Mouse (Mus musculus) MEL (cell line): Measurements from ENCODE around the gene Sec1. TPM values are rescaled to one million over a fixed set of nuclear protein-coding genes. Genes with fewer than 3 reads are reported as not detected.
A peak's percentile ranks its signal among the peaks of the same experiment; 100 is the strongest.

Experiments used
- DNase-seq: peaks from one replicate; pipeline ENCODE4 v3.0.0; 2011; ENCODE audit warnings: low read depth, low spot score
- H3K27ac ChIP-seq: 2 replicates; pipeline ENCODE4 v1.5.1; 2012; ENCODE audit warnings: low read depth, mild to moderate bottlenecking, control low read depth, low read length, moderate library complexity; ENCODE audit not compliant: control insufficient read depth
- H3K27me3 ChIP-seq, 2 experiments: fragments of 150-350 bp in 1 of 2; sonication (generic) in 1 of 2; 2 replicates each; pipeline ENCODE4 v1.6.1; 2012; ENCODE audit warnings: low read length in 2 of 2, mild to moderate bottlenecking in 2 of 2, improper control_type of control experiment in 1 of 2, moderate library complexity in 1 of 2; ENCODE audit not compliant: insufficient read depth in 2 of 2, control insufficient read depth in 1 of 2
- H3K36me3 ChIP-seq, 2 experiments: 2 replicates each; pipeline ENCODE4 v1.6.1; 2012 to 2014; ENCODE audit warnings: low read length in 2 of 2, improper control_type of control experiment in 1 of 2, inconsistent platforms in 1 of 2, mild to moderate bottlenecking in 1 of 2; ENCODE audit not compliant: insufficient read depth in 2 of 2, control insufficient read depth in 1 of 2
- H3K4me1 ChIP-seq, 2 experiments: fragments of 150-350 bp in 1 of 2; sonication (generic) in 1 of 2; 2 replicates each; pipeline ENCODE4 v1.6.1; 2012; ENCODE audit warnings: low read length in 2 of 2, improper control_type of control experiment in 1 of 2, mild to moderate bottlenecking in 1 of 2; ENCODE audit not compliant: insufficient read depth in 2 of 2, control insufficient read depth in 1 of 2
- H3K4me3 ChIP-seq, 2 experiments: fragments of 150-350 bp in 1 of 2; sonication (generic) in 1 of 2; 2 replicates each; pipeline ENCODE4 v1.5.1; 2012; ENCODE audit warnings: low read depth in 2 of 2, low read length in 2 of 2, mild to moderate bottlenecking in 2 of 2, moderate library complexity in 2 of 2, control low read depth in 1 of 2, improper control_type of control experiment in 1 of 2; ENCODE audit not compliant: control insufficient read depth in 1 of 2, insufficient read depth in 1 of 2
- H3K79me2 ChIP-seq: 2 replicates; pipeline ENCODE4 v1.6.1; 2012; ENCODE audit warnings: mild to moderate bottlenecking, low read length, moderate library complexity; ENCODE audit not compliant: control insufficient read depth, poor library complexity, insufficient read depth
- H3K9ac ChIP-seq: 2 replicates; pipeline ENCODE4 v1.6.1; 2012; ENCODE audit warnings: low read depth, mild to moderate bottlenecking, control low read depth, low read length, moderate library complexity; ENCODE audit not compliant: control insufficient read depth, poor library complexity, severe bottlenecking
- H3K9me3 ChIP-seq: fragments of 150-350 bp; sonication (generic); replicated peaks from 2 replicates; pipeline ENCODE4 v1.6.1; 2012; ENCODE audit warnings: mild to moderate bottlenecking, low read length, improper control_type of control experiment, moderate library complexity; ENCODE audit not compliant: insufficient read depth
- CHD2 ChIP-seq: IDR thresholded peaks from 2 replicates; pipeline ENCODE4 v1.6.1; 2011; ENCODE audit warnings: low read length, improper control_type of control experiment
- CTCF ChIP-seq, 3 experiments: IDR thresholded peaks in 2 of 3; conservative IDR thresholded peaks in 1 of 3; 2 replicates each; pipeline ENCODE4 v1.5.1; 2011 to 2012; ENCODE audit warnings: low read length in 3 of 3, low read depth in 2 of 3, mild to moderate bottlenecking in 2 of 3, improper control_type of control experiment in 1 of 3, inconsistent platforms in 1 of 3, mixed read lengths in 1 of 3, moderate library complexity in 1 of 3; ENCODE audit not compliant: control insufficient read depth in 1 of 3, insufficient read depth in 1 of 3, poor library complexity in 1 of 3, severe bottlenecking in 1 of 3
- E2F4 ChIP-seq: IDR thresholded peaks from 2 replicates; pipeline ENCODE4 v1.6.1; 2011; ENCODE audit warnings: low read depth, low read length, improper control_type of control experiment, borderline replicate concordance
- EP300 ChIP-seq, 2 experiments: IDR thresholded peaks; 2 replicates each; pipeline ENCODE4 v1.6.1; 2011; ENCODE audit warnings: improper control_type of control experiment in 2 of 2, low read length in 2 of 2, low read depth in 1 of 2, mild to moderate bottlenecking in 1 of 2
- GABPA ChIP-seq: IDR thresholded peaks from 2 replicates; pipeline ENCODE4 v1.6.1; 2012; ENCODE audit warnings: low read depth, mild to moderate bottlenecking, inconsistent platforms, low read length, improper control_type of control experiment, moderate library complexity
- HCFC1 ChIP-seq: IDR thresholded peaks from 2 replicates; pipeline ENCODE4 v1.6.1; 2012; ENCODE audit warnings: low read depth, mild to moderate bottlenecking, inconsistent platforms, low read length, improper control_type of control experiment, moderate library complexity
- MAFK ChIP-seq: IDR thresholded peaks from 2 replicates; pipeline ENCODE4 v1.6.1; 2011; ENCODE audit warnings: low read depth, mild to moderate bottlenecking, low read length, improper control_type of control experiment, borderline replicate concordance
- MAX ChIP-seq: IDR thresholded peaks from 2 replicates; pipeline ENCODE4 v1.6.1; 2011; ENCODE audit warnings: low read length, improper control_type of control experiment
- MAZ ChIP-seq: IDR thresholded peaks from 2 replicates; pipeline ENCODE4 v1.6.1; 2012; ENCODE audit warnings: low read depth, mild to moderate bottlenecking, inconsistent platforms, low read length, improper control_type of control experiment
- MEF2A ChIP-seq: IDR thresholded peaks from 2 replicates; pipeline ENCODE4 v1.6.1; 2014; ENCODE audit warnings: low read depth, mild to moderate bottlenecking, inconsistent platforms, low read length, improper control_type of control experiment; ENCODE audit not compliant: poor library complexity, insufficient replicate concordance, severe bottlenecking; ENCODE audit errors: extremely low read depth
- MYC ChIP-seq: IDR thresholded peaks from 2 replicates; pipeline ENCODE4 v1.6.1; 2011; ENCODE audit warnings: low read depth, mild to moderate bottlenecking, low read length, improper control_type of control experiment, moderate library complexity
- NRF1 ChIP-seq: IDR thresholded peaks from 2 replicates; pipeline ENCODE4 v1.6.1; 2014; ENCODE audit warnings: low read depth, mild to moderate bottlenecking, inconsistent platforms, low read length, improper control_type of control experiment, moderate library complexity; ENCODE audit not compliant: poor library complexity, insufficient read depth, severe bottlenecking
- POLR2AphosphoS2 ChIP-seq: IDR thresholded peaks from 2 replicates; pipeline ENCODE4 v1.6.1; 2011; ENCODE audit warnings: low read length, improper control_type of control experiment
- POLR2AphosphoS5 ChIP-seq: IDR thresholded peaks from 2 replicates; pipeline ENCODE4 v1.6.1; 2012; ENCODE audit warnings: low read depth, borderline replicate concordance, mild to moderate bottlenecking, inconsistent platforms, low read length, moderate library complexity, mixed read lengths
- SMC3 ChIP-seq: IDR thresholded peaks from 2 replicates; pipeline ENCODE4 v1.6.1; 2011; ENCODE audit warnings: low read depth, low read length, improper control_type of control experiment
- TAL1 ChIP-seq: IDR thresholded peaks from 2 replicates; pipeline ENCODE4 v1.6.1; 2012; ENCODE audit warnings: mild to moderate bottlenecking, inconsistent platforms, low read length, moderate library complexity, mixed read lengths
- TCF12 ChIP-seq: IDR thresholded peaks from 2 replicates; pipeline ENCODE4 v1.6.1; 2014; ENCODE audit warnings: low read depth, mild to moderate bottlenecking, inconsistent platforms, low read length, improper control_type of control experiment, moderate library complexity
- USF1 ChIP-seq: IDR thresholded peaks from 2 replicates; pipeline ENCODE4 v1.6.1; 2014; ENCODE audit warnings: low read depth, mild to moderate bottlenecking, inconsistent platforms, low read length, improper control_type of control experiment, moderate library complexity
- polyA plus RNA-seq, 2 experiments: library from polyadenylated mRNA; stranded (reverse) in 1 of 2; unstranded in 1 of 2; fragments of >175 nt in 1 of 2; fragments of >200 nt in 1 of 2; gene quantifications; 2 replicates each; pipeline versions ENCODE4 v1.2.1 to v1.2.4; 2012; ENCODE audit warnings: low replicate concordance in 2 of 2, low read depth in 1 of 2; ENCODE audit not compliant: insufficient read length in 2 of 2, insufficient read depth in 1 of 2, missing spikeins in 1 of 2
- total RNA-seq: library from RNA; depleted of rRNA; stranded (reverse); fragments of 300-350 nt; gene quantifications from 2 replicates; pipeline ENCODE4 v1.2.3, GENCODE M21; 2012

Sec1 gene
- total and polyA plus RNA-seq, 3 experiments: not detected

- TF ChIP-seq HCFC1 (peak; percentile 64; the same call in 1 of the 2 replicates), TCF12 (no peak), MAZ (no peak), TAL1 (no peak), POLR2AphosphoS5 (no peak)
- TF ChIP-seq, all 39 proteins: peak for 11
These were observed 59.1 kb downstream of the Sec1 start (continued) for GRCm38 (mm10) chr7:45634946-45635681.

DNA sequence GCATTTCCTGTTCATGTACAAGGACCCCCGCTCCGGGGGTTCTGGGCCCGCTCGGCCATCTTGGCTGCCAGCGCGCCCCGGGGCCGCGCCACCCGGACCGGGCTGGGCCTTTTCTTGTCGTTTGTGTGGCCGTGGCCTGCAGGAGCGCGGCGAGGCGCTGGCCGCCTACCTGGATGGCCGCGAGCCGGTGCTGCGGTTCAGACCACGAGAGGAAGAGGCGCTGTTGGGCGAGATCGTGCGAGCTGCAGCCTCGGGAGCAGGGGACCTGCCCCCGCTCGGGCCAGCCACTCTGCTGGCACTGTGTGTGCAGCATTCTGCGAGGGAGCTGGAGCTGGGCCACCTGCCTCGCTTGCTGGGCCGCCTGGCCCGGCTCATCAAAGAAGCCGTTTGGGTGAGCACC is 61.7 kb downstream of the Sec1 start:
- peaks cover 0 to 17% of the 10 kb centered on the region in 2 experiments; a peak in 2 of 4 replicates for H3K4me1 ChIP-seq
- H3K9ac ChIP-seq: no peak overlapping the region
- H3K79me2 ChIP-seq: peaks cover 2% of the 10 kb centered on the region; the same call in 1 of the 2 replicates
- TF ChIP-seq GABPA (no peak), USF1 (no peak), CHD2 (no peak), E2F4 (no peak), MYC (no peak), SMC3 (no peak), MAFK (no peak), MEF2A (no peak)
- no peaks in the 10 kb centered on the region for H3K27me3 ChIP-seq
- no peak overlapping the region for H3K4me3 ChIP-seq
- H3K9me3 ChIP-seq: no peaks in the 10 kb centered on the region
- no peak overlapping the region for H3K27ac ChIP-seq
- DNase-seq: no peak
- peaks cover 0 to 4% of the 10 kb centered on the region in 2 experiments; a peak in 1 of 4 replicates for H3K36me3 ChIP-seq

DNA sequence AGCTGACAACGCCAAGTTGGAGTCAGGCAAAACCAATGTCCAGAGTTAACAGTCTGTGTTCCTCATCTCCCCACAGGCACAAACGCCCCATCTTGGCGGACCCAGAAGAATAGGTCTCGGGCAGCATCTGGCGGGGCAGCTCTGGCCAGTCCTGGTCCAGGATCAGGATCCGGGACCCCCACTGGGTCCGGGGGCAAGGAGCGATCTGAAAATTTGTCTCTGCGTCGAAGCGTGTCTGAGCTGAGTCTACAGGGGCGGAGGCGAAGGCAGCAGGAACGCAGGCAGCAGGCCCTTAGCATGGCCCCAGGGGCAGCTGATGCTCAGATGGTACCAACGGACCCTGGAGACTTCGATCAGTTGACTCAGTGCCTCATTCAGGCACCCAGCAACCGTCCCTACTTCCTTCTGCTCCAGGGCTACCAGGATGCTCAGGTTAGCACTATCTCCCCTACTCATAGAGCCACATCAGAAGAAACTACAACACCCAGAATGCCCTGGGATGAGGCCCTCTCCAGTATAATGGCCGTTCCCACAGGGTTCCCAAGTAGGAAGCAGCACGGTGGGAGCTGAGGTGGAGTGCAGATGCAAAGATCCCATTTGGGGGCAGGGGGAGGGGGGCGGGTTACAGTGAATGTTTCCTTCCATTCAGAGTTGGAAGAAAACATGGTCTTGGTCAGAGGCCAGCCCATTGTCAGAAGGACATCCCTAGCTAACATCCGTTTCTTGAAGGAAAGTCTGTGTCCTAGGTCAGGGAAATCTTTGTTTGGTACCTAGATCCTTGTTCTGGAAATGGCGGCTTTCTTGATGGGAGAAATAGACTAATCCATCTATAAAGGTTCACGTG is 63.9 kb downstream of the Sec1 start:
- H3K9me3 ChIP-seq: no peaks in the 10 kb centered on the region
- H3K36me3 ChIP-seq: no peaks in the 10 kb centered on the region
- H3K4me3 ChIP-seq: no peak overlapping the region
- no peak for DNase-seq
- H3K79me2 ChIP-seq: peaks cover 2% of the 10 kb centered on the region; the same call in 1 of the 2 replicates
- H3K27ac ChIP-seq: no peak overlapping the region
- H3K9ac ChIP-seq: no peak overlapping the region
- H3K27me3 ChIP-seq: no peaks in the 10 kb centered on the region
- peaks cover 0 to 18% of the 10 kb centered on the region in 2 experiments; a peak in 2 of 4 replicates for H3K4me1 ChIP-seq
- TF ChIP-seq CTCF (IDR thresholded peaks at IDR 0.05 in 2 of 3, conservative IDR thresholded peaks at IDR 0.05 in 1 of 3; ENCODE audit: control insufficient read depth in 1 of 3, insufficient read depth in 1 of 3, low read depth in 2 of 3, low read length in 3 of 3, poor library complexity in 1 of 3, severe bottlenecking in 1 of 3): no peak
- no peak for TF ChIP-seq CHD2
- no peak for TF ChIP-seq NRF1
- TF ChIP-seq EP300 (IDR thresholded peaks at IDR 0.05; ENCODE audit: low read depth in 1 of 2, low read length in 2 of 2): no peak
- TF ChIP-seq POLR2AphosphoS2: no peak
- no peak for TF ChIP-seq MAX
- peak; percentile 63 for TF ChIP-seq HCFC1
